Mouse (Mus musculus) stomach, postnatal 0 days (tissue): ENCODE measurements around the gene Bcl11a.

ENCODE experiments used
- CTCF ChIP-seq: IDR thresholded peaks from 2 replicates; pipeline ENCODE4 v1.5.1; 2016; ENCODE audit warnings: antibody characterized with exemption, low read depth, mild to moderate bottlenecking, moderate library complexity
- EP300 ChIP-seq: optimal IDR thresholded peaks from 2 replicates; pipeline ENCODE3; 2016; ENCODE audit warnings: antibody characterized with exemption

GRCm38 (mm10) chr11:24146034-24146433 lies 68.2 kb downstream of the Bcl11a start:
- TF ChIP-seq CTCF: no peak
- no peak for TF ChIP-seq EP300
